Mouse (Mus musculus) hindbrain, embryonic 16.5 days (tissue): ENCODE results near the gene Clcnka. TPM values are rescaled to one million over a fixed set of nuclear protein-coding genes. Genes with fewer than 3 reads are reported as not detected.

ENCODE experiments used
- ATAC-seq: fragments of 200-750 bp; cut with Nextera tagmentation; 2 replicates; pipeline ENCODE4 v1.8.0; 2017; ENCODE audit warnings: moderate TSS enrichment, moderate library complexity
- H3K27ac ChIP-seq: fragments of 300-500 bp; sonication (generic); 2 replicates; pipeline ENCODE4 v1.5.1; 2014; ENCODE audit warnings: low read depth, mild to moderate bottlenecking, control low read depth, low read length, moderate library complexity
- H3K27me3 ChIP-seq: fragments of 300-500 bp; sonication (generic); replicated peaks from 2 replicates; pipeline ENCODE4 v1.6.1; 2014; ENCODE audit warnings: low read length; ENCODE audit not compliant: control insufficient read depth, insufficient read depth
- H3K36me3 ChIP-seq: fragments of 300-500 bp; sonication (generic); 2 replicates; pipeline ENCODE4 v1.6.1; 2014; ENCODE audit warnings: mild to moderate bottlenecking, low read length, moderate library complexity, mixed read lengths; ENCODE audit not compliant: control insufficient read depth, insufficient read depth
- H3K4me1 ChIP-seq: fragments of 300-500 bp; sonication (generic); 2 replicates; pipeline ENCODE4 v1.6.1; 2014; ENCODE audit warnings: low read depth, low read length; ENCODE audit not compliant: control insufficient read depth, insufficient read depth
- H3K4me2 ChIP-seq: fragments of 300-500 bp; sonication (generic); 2 replicates; pipeline ENCODE4 v1.6.1; 2014; ENCODE audit warnings: mild to moderate bottlenecking, low read length, control low read depth, moderate library complexity
- H3K4me3 ChIP-seq: fragments of 300-500 bp; sonication (generic); 2 replicates; pipeline ENCODE4 v1.5.1; 2014; ENCODE audit warnings: mild to moderate bottlenecking, low read length, control low read depth, moderate library complexity
- H3K9ac ChIP-seq: fragments of 300-500 bp; sonication (generic); 2 replicates; pipeline ENCODE4 v1.6.1; 2014; ENCODE audit warnings: low read depth, mild to moderate bottlenecking, control low read depth, low read length, moderate library complexity
- H3K9me3 ChIP-seq: fragments of 300-500 bp; sonication (generic); 2 replicates; pipeline ENCODE4 v1.6.1; 2014; ENCODE audit warnings: mild to moderate bottlenecking, low read length, moderate library complexity; ENCODE audit not compliant: control insufficient read depth
- WGBS: fragments of 180-500 bp; shearing (Covaris S2); extraction: QIAGEN DNeasy Blood & Tissue Kit; methylation state at CpG from one replicate; pipeline ENCODE4 v1.1.7; 2014; 5-methylcytosine and 5-hydroxymethylcytosine counted together
- polyA plus RNA-seq: library from polyadenylated mRNA; unstranded; fragments of >200 nt; fragmentation: Nextera tagmentation; extraction: Ambion mirVana; gene quantifications from 2 replicates; pipeline ENCODE4 v1.2.1, GENCODE M21; 2015

The Clcnka gene
- polyA plus RNA-seq, 1 experiment from 2014 or later, result 0.78 TPM

DNA sequence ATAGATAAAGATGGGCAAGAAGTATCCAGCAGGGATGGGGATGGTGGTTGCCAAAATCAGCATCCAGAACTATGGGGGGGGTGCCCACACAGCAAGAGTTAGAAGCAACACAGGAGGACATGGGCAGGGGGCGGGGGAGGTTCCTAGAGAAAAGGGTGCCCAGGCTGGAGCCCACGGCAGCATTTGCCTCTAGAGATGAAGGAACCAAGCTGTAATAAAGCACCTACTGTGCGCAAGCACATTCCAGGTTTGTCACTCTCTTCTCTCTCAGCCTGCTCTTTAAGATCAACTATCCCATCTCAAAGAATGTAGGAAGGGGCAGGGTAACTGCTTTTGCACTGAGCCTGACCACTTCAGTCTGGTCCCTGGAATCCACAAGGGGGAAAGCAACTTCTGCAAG lies 10.1 kb upstream of the Clcnka start:
- Histone ChIP-seq H3K27me3 (0 out of 2 replicates have a peak, but pooled peaks cover 2% of the 10 kb centered on the region), H3K9ac (no peak overlapping the region), H3K4me3 (no peak overlapping the region), H3K9me3 (no peaks in the 10 kb centered on the region), H3K27ac (no peak overlapping the region), H3K4me2 (no peak overlapping the region), H3K36me3 (no peaks in the 10 kb centered on the region), H3K4me1 (no peaks in the 10 kb centered on the region)
- ATAC-seq, result no peak
- 93% methylated on average over 3 of the region's 3 CpGs for WGBS

DNA sequence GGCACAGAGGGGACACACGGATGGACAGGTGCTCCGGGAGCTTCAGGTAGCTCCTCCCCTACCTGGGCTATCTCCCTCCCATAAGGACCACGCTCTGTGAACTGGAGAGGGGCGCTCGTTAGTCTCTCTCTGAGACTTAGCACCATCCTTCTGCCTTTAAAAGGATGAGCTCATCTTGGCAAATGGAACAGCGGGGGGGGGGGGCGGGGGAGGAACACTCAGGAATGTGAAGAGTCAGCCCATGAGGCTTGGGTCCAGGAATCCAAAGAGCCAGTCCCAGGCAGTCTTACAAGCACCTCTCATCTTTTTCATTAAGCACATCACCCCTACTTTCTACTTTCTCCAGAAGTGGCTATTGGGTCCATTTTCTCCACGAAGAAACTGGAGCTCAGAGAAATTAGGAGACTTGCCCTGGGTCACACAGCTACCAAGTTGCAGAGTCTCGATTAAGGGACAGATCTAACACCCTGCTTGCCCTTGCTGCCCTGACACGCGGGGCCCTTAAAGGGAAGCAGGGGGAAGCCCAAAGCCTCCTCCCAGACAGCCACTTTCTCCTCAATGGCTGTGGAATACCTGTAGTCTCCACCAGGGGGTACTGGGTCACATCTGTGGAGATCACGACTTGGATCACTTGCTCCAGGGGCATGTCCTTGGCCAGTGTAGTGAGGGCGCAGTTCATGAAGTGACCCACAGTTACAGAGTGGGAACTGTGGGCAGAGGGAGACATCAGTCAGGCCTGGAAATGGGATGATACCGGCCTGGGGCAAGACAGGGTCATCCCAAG lies 8.2 kb upstream of the Clcnka start:
- no peak overlapping the region for H3K4me3 ChIP-seq
- no peak overlapping the region for H3K4me2 ChIP-seq
- 0 out of 2 replicates have a peak, but pooled peaks cover 2% of the 10 kb centered on the region for H3K27me3 ChIP-seq
- no peak for ATAC-seq
- 49% methylated on average over 12 of the region's 14 CpGs for WGBS
- H3K9me3 ChIP-seq, result no peaks in the 10 kb centered on the region
- H3K27ac ChIP-seq, result no peak overlapping the region
- H3K9ac ChIP-seq, result no peak overlapping the region
- no peaks in the 10 kb centered on the region for H3K4me1 ChIP-seq
- no peaks in the 10 kb centered on the region for H3K36me3 ChIP-seq

DNA sequence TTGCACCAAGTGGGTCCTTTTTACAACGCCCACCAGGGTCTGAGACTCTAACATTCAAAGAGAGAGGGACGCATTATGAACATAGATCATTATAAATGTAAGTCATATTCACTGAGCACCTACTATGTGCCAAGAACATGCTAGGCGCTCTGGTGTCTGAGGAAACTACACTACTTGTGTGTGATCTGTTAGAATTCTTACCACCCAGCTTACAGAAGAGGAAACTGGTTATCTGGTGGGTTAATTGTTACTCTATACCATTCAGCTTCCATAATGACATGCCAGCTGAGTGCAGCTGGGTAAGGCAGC lies 6.7 kb upstream of the Clcnka start:
- Histone ChIP-seq H3K9ac (no peak overlapping the region), H3K4me3 (no peak overlapping the region), H3K36me3 (no peaks in the 10 kb centered on the region), H3K4me1 (no peaks in the 10 kb centered on the region), H3K27me3 (0 out of 2 replicates have a peak, but pooled peaks cover 2% of the 10 kb centered on the region), H3K9me3 (no peaks in the 10 kb centered on the region), H3K4me2 (no peak overlapping the region), H3K27ac (no peak overlapping the region)
- no peak for ATAC-seq
- 85% methylated on average over 3 of the region's 3 CpGs for WGBS

DNA sequence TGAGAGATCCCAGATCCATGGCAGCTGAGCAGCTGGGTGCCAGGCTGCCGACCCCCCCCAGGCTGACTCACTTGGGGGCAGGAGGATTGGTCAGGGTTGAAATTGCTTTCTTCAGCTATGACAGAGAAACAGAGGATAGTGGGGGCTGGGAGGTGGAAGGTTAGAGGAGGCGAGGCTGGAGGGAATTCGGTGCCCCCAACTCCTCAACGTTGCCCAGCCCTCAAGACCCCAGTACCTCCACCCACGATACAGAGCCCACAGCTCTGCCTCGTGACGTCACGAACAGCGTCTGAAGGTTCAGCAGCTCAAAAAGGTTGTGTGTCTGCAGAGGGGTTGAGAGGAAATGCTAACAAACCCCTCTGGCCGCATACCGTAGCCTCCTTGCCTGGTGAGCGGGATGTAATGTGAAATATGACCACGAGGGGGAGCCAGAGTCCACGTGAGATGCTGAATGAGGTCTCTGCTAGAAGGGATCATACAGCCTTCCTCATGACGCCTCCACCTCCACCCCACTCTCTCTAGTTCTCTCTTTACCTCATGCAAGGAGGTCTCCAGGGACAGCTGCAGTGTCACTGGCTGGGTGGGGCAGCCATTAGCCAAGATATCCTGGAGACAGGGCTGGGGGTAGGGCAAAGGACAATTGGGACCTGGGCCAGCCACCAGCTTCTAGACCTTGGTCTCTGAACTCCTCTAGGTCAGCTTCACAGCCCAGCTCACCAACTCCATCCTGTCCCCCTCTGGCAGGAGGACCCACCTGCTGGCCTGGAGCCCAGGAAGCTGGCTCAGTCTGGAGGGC lies 6.2 kb upstream of the Clcnka start:
- peak; percentile 90 for ATAC-seq
- Histone ChIP-seq H3K36me3 (no peaks in the 10 kb centered on the region), H3K27me3 (0 out of 2 replicates have a peak, but pooled peaks cover 2% of the 10 kb centered on the region), H3K9ac (peak overlapping the region; percentile 31), H3K4me3 (no peak overlapping the region), H3K27ac (no peak overlapping the region), H3K4me2 (peak overlapping the region; percentile 44), H3K4me1 (no peaks in the 10 kb centered on the region), H3K9me3 (no peaks in the 10 kb centered on the region)
- 16% methylated on average over 15 of the region's 15 CpGs for WGBS

DNA sequence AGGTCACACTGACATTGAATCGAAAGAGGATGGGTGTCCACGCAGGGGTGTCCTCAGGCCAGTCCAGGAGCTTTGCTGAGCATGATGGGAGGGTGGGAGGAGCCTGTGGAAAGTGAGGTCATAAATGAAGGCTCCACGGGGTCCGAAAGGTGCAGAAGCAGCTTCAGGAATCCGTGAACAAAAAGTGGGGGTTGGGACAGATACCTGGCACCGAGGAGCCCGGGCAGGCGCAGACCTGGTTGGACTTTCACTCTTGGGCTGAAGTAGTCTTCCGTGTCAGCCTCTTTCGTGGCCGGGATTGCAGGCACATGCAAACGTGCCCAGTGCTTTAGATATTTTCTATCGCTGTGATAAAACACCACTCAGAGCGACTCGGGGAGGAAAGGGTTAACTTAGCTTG lies 1.6 kb upstream of the Clcnka start:
- no peak for ATAC-seq
- Histone ChIP-seq H3K9me3 (no peaks in the 10 kb centered on the region), H3K4me2 (no peak overlapping the region), H3K4me1 (no peaks in the 10 kb centered on the region), H3K9ac (no peak overlapping the region), H3K36me3 (no peaks in the 10 kb centered on the region), H3K4me3 (no peak overlapping the region), H3K27ac (no peak overlapping the region), H3K27me3 (0 out of 2 replicates have a peak, but pooled peaks cover 2% of the 10 kb centered on the region)
- WGBS, result 90% methylated on average over 15 of the region's 15 CpGs

DNA sequence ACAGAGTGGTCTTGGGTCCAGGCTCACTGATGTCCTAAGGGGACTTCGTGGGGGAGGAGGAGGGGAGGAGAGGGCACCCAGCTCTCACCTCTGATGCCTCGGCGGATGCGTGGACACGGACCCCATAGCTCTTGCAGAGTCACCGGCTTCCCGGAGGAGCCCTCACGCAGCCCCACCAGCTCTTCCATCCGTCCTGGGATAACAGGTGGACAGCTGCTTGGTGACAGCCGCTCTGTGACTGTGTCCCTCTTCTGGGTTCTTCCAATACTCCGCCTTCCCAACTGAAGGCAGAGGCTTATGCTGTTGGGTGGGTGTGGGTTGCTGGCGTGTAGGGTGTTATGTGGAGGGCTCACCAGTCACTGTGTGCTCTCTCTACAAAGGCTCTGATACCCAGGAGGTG lies 663 bp downstream of the Clcnka start:
- no peak overlapping the region for H3K27ac ChIP-seq
- no peak overlapping the region for H3K9ac ChIP-seq
- no peak overlapping the region for H3K4me2 ChIP-seq
- no peak overlapping the region for H3K4me3 ChIP-seq
- no peaks in the 10 kb centered on the region for H3K27me3 ChIP-seq
- no peaks in the 10 kb centered on the region for H3K9me3 ChIP-seq
- 83% methylated on average over 11 of the region's 12 CpGs for WGBS
- H3K4me1 ChIP-seq, result no peaks in the 10 kb centered on the region
- no peaks in the 10 kb centered on the region for H3K36me3 ChIP-seq
- ATAC-seq, result no peak

DNA sequence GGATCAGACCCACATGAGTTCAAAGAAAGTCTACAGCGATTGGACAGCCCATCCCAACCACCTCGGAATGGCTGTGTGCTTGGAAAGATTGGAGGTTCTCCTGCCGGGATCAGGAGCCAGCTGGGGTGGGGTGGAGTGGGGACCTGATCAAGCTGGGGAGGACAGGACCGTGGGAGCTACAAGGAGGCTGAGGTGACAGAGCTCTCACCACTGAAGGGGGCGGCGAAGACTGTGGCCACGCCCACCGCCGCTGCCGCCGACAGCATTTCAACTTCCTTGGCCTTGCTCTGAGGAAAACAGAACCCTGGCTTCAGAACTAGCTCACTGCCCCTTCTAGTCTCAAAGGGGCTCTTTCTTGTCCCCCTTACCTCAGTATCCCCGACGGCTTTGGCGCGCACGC lies 3.8 kb downstream of the Clcnka start:
- 22% methylated on average over 16 of the region's 16 CpGs for WGBS
- no peak for ATAC-seq
- no peaks in the 10 kb centered on the region for H3K4me1 ChIP-seq
- H3K4me2 ChIP-seq, result peak overlapping the region; percentile 19
- no peak overlapping the region for H3K27ac ChIP-seq
- no peak overlapping the region for H3K4me3 ChIP-seq
- no peaks in the 10 kb centered on the region for H3K9me3 ChIP-seq
- no peaks in the 10 kb centered on the region for H3K27me3 ChIP-seq
- H3K36me3 ChIP-seq, result no peaks in the 10 kb centered on the region
- no peak overlapping the region for H3K9ac ChIP-seq

DNA sequence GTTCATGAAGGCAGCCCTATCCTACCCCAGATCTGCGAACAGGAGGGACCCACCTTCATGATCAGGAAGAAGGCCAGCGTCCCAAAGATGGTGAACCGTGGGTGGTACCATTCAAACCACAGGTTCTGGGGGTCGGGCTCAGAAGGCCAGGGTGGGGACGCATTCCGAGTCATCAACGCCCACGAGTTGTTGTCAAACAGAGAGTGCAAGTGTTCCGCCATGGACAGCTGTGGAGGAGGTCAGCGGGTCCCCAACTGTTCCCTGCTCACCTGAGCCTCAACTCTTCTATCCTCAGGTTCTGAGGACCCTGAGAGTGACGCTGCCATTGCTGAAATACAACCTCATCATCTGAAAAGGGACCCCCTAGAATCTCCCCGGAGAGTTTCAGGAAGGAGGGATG lies 7.2 kb downstream of the Clcnka start:
- Histone ChIP-seq H3K4me2 (no peak overlapping the region), H3K27ac (no peak overlapping the region), H3K36me3 (no peaks in the 10 kb centered on the region), H3K4me1 (no peaks in the 10 kb centered on the region), H3K27me3 (no peaks in the 10 kb centered on the region), H3K4me3 (no peak overlapping the region), H3K9ac (no peak overlapping the region), H3K9me3 (no peaks in the 10 kb centered on the region)
- WGBS, result 79% methylated on average over 11 of the region's 12 CpGs
- no peak for ATAC-seq

DNA sequence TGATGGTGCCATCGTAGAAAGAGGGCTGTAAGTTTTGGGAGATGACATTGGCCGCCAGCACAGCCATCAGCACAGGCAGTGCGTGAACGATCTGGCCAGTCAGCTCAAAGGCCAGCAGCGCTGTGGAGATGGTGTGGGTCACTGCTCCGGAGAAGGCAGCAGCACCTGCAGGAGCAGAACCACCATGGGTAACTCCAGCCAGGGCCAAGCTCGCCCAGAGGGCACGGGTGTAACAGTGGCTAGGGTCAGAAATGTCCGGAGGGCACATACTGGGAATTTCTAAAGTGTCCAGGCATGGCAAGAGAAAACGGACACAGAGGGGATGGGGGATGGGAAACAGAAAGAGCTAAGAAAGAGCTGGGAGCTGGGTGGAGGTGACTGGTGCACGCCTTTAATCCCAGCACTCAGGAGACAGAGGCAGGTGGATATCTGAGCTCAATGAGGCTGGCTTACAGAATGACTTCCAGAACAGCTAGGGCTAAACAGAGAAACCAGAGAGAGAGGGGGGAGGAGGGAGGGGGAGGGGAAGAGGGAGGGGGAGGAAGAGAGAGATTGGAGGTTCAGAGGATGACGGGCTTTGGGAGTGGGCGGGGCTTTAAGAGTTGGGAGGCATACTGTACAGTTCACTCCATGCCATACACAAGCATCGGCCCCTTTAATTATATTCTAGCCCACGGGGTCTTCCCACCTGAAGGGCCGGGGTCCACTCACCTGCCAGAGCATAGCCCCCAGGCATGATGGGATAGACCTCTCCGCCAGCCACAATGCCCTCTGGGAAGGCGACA lies 9.0 kb downstream of the Clcnka start:
- Histone ChIP-seq H3K27ac (no peak overlapping the region), H3K4me2 (no peak overlapping the region), H3K4me3 (no peak overlapping the region), H3K27me3 (0 out of 2 replicates have a peak, but pooled peaks cover 2% of the 10 kb centered on the region), H3K9ac (no peak overlapping the region), H3K4me1 (no peaks in the 10 kb centered on the region), H3K9me3 (no peaks in the 10 kb centered on the region), H3K36me3 (no peaks in the 10 kb centered on the region)
- ATAC-seq, result no peak
- WGBS, result 72% methylated on average over 18 of the region's 18 CpGs
